ENCODE assay signal across 19 mouse cellular contexts in genomic region chr6:56027966-56028365, GRCm38 (mm10). TPM values are rescaled to one million over a fixed set of nuclear protein-coding genes. Genes with fewer than 3 reads are reported as not detected.
DNase-seq lines count a peak whose midpoint lies in the region; ATAC-seq and TF ChIP-seq lines count a peak whose summit lies in the region.
"Had no signal": no experiment of that assay in that cellular context is flagged by ENCODE, and none has a peak within 500 bp of the region (broad histone marks: within the 10 kb centered on the region; RNA-seq: fewer than 3 reads in every experiment).

No protein-coding gene starts in this region.

- DNase-seq in adrenal gland, postnatal 10 days = peak; percentile 24
- no peak for DNase-seq in adrenal gland, adult 8-10 months
- DNase-seq in heart, postnatal 10 days = peak; percentile 12 to 16
- no peak for DNase-seq in heart, adult 9 months (ENCODE audit: low spot score in 2 of 2)
- DNase-seq in lung, postnatal 0 days (ENCODE audit: low spot score) = peak; percentile 6
- no peak for DNase-seq in lung, adult 2 months
- peak; percentile 68 for DNase-seq in forebrain, postnatal 0 days
- DNase-seq in yolk sac, embryonic 10.5 days (ENCODE audit: low spot score) = no peak
- DNase-seq: kidney, postnatal 14 days; layer of hippocampus, adult 9-11 months; lung, postnatal 10 days; thymus, adult 18-20 months had no signal

- 68% methylated on average over 5 of the region's 5 CpGs for WGBS in lung, postnatal 0 days
- WGBS in lung, adult 2 months = 64% methylated on average over 5 of the region's 5 CpGs
- WGBS in forebrain, postnatal 0 days = 52% methylated on average over 5 of the region's 5 CpGs

- no peak for TF ChIP-seq CTCF in lung, postnatal 0 days (IDR thresholded peaks at IDR 0.05)
- TF ChIP-seq CTCF in lung, adult 2 months (IDR thresholded peaks at IDR 0.05; ENCODE audit: insufficient read depth, low read length) = no peak
- no peak for TF ChIP-seq CTCF in forebrain, postnatal 0 days (IDR thresholded peaks at IDR 0.05; ENCODE audit: low read depth)

- no peaks in the 10 kb centered on the region for H3K4me1 ChIP-seq in lung, postnatal 0 days (ENCODE audit: insufficient read depth, low read depth, low read length)
- no peaks in the 10 kb centered on the region for H3K4me1 ChIP-seq in lung, adult 2 months (ENCODE audit: control insufficient read depth, insufficient read depth, low read length)
- 0 out of 2 replicates have a peak, but pooled peaks cover 3% of the 10 kb centered on the region for H3K4me1 ChIP-seq in forebrain, postnatal 0 days (ENCODE audit: insufficient read depth)
- H3K4me1 ChIP-seq: embryonic facial prominence, embryonic 15.5 days; liver, embryonic 12.5 days; midbrain, embryonic 10.5 days had no signal

- no peak for TF ChIP-seq EP300 in lung, postnatal 0 days (IDR thresholded peaks at IDR 0.05)

- H3K9ac ChIP-seq in lung, postnatal 0 days (replicated peaks; ENCODE audit: low read depth) = no peak overlapping the region
- H3K9ac ChIP-seq in forebrain, postnatal 0 days = no peak overlapping the region
- H3K9ac ChIP-seq: embryonic facial prominence, embryonic 15.5 days; heart, embryonic 13.5 days; liver, embryonic 12.5 days had no signal

- no peak overlapping the region for H3K27ac ChIP-seq in lung, postnatal 0 days (ENCODE audit: low read length)
- no peak overlapping the region; the same call in 1 of the 2 replicates for H3K27ac ChIP-seq in forebrain, postnatal 0 days (ENCODE audit: low read depth, low read length)
- H3K27ac ChIP-seq: embryonic facial prominence, embryonic 15.5 days; heart, embryonic 13.5 days; hindbrain, embryonic 10.5 days; liver, embryonic 12.5 days; midbrain, embryonic 10.5 days had no signal

- H3K36me3 ChIP-seq in lung, postnatal 0 days (ENCODE audit: insufficient read depth, low read length) = no peaks in the 10 kb centered on the region
- H3K36me3 ChIP-seq in forebrain, postnatal 0 days (ENCODE audit: insufficient read depth) = no peaks in the 10 kb centered on the region
- H3K36me3 ChIP-seq: embryonic facial prominence, embryonic 15.5 days; heart, embryonic 13.5 days; hindbrain, embryonic 10.5 days; liver, embryonic 12.5 days; midbrain, embryonic 10.5 days had no signal

- no peak for ATAC-seq in lung, postnatal 0 days
- peak; percentile 30; the same call in 1 of the 2 replicates for ATAC-seq in forebrain, postnatal 0 days
- ATAC-seq: intestine, embryonic 16.5 days; liver, embryonic 12.5 days had no signal

- H3K9me3 ChIP-seq in lung, postnatal 0 days (ENCODE audit: low read length) = no peaks in the 10 kb centered on the region
- no peaks in the 10 kb centered on the region for H3K9me3 ChIP-seq in forebrain, postnatal 0 days (ENCODE audit: low read length)
- H3K9me3 ChIP-seq: embryonic facial prominence, embryonic 15.5 days; heart, embryonic 13.5 days; hindbrain, embryonic 10.5 days; liver, embryonic 12.5 days; midbrain, embryonic 10.5 days had no signal

- H3K4me3 ChIP-seq in lung, postnatal 0 days (ENCODE audit: low read depth, low read length) = no peak overlapping the region
- H3K4me3 ChIP-seq in lung, adult 2 months (replicated peaks; ENCODE audit: extremely low read depth, low read depth, low read length) = no peak overlapping the region
- no peak overlapping the region for H3K4me3 ChIP-seq in forebrain, postnatal 0 days (ENCODE audit: low read depth, low read length)
- H3K4me3 ChIP-seq: embryonic facial prominence, embryonic 15.5 days; heart, embryonic 13.5 days; hindbrain, embryonic 10.5 days; liver, embryonic 12.5 days; midbrain, embryonic 10.5 days had no signal

- H3K4me2 ChIP-seq in lung, postnatal 0 days (replicated peaks; ENCODE audit: low read depth, low read length) = no peak overlapping the region
- H3K4me2 ChIP-seq in forebrain, postnatal 0 days (ENCODE audit: low read depth) = no peak overlapping the region
- H3K4me2 ChIP-seq: embryonic facial prominence, embryonic 15.5 days; heart, embryonic 13.5 days; liver, embryonic 12.5 days had no signal

- TF ChIP-seq POLR2A in lung, adult 2 months (IDR thresholded peaks at IDR 0.05; ENCODE audit: borderline replicate concordance, extremely low read depth, low read depth, low read length) = no peak

- intact Hi-C loops in heart, postnatal 10 days (cut with DNase I) = no loop called here

- H3K27me3 ChIP-seq in lung, postnatal 0 days (replicated peaks; ENCODE audit: insufficient read depth, low read length) = no peaks in the 10 kb centered on the region
- no peaks in the 10 kb centered on the region for H3K27me3 ChIP-seq in forebrain, postnatal 0 days (ENCODE audit: insufficient read depth, low read length)
- H3K27me3 ChIP-seq: embryonic facial prominence, embryonic 15.5 days; heart, embryonic 13.5 days; liver, embryonic 12.5 days had no signal

RNA-seq across cellular contexts. Expression of gene Ppp1r17, which starts 10.7 kb away (rescaled TPM):
- 1 to 10 TPM; 2.9 to 3.6 TPM for total RNA-seq in adrenal gland, postnatal 10 days (2021)
- 10 to 100 TPM in 2 of 4 experiments, 1 to 10 TPM in 2; 3.2 to 12.6 (median 8.5) TPM for total RNA-seq in adrenal gland, adult 8-10 months (2022)
- total RNA-seq in heart, postnatal 10 days (2021) = not detected
- not detected in 2 replicates for polyA plus RNA-seq in lung, postnatal 0 days (2015; fragmentation: Nextera tagmentation; extraction: Ambion mirVana)
- polyA plus RNA-seq in lung, adult 2 months (2012; rRNA removed) = not detected in 2 replicates
- total RNA-seq in forebrain, postnatal 0 days (2014; rRNA removed) = 1.2 and 2.4 TPM in 2 replicates
- polyA plus RNA-seq in forebrain, postnatal 0 days (2015; fragmentation: Nextera tagmentation; extraction: Ambion mirVana) = 0.98 and 2.5 TPM in 2 replicates
- total RNA-seq: gastrocnemius, postnatal 4 days had no signal
- polyA plus RNA-seq: embryonic facial prominence, embryonic 15.5 days; liver, embryonic 12.5 days had no signal

Comparison
In these comparisons a context has a peak if more than half of its experiments do, and no peak if none do; other contexts are left out.
1. DNase-seq: peak in adrenal gland, postnatal 10 days (single experiment), heart, postnatal 10 days (2 of 2), lung, postnatal 0 days (single experiment) and forebrain, postnatal 0 days (single experiment); none in adrenal gland, adult 8-10 months (single experiment), heart, adult 9 months (0 of 2), lung, adult 2 months (single experiment) and yolk sac, embryonic 10.5 days (single experiment).